Mouse (Mus musculus): Measurements from ENCODE around the gene Rpl9-ps1.

The Rpl9-ps1 gene

GRCm38 (mm10) chr11:83645521-83645920, at the start of gene Rpl9-ps1:
Gene Rpl9-ps1, minus strand, starts transcription at chr11:83645621.
- DNase-seq (ENCODE audit: low read depth) = no peak

- DNase-seq (ENCODE audit: low read depth) = no peak
Observed at GRCm38 (mm10) chr11:83692008-83692407, 46.6 kb upstream of the Rpl9-ps1 start.

- no peak for DNase-seq (ENCODE audit: low read depth)
Observed at GRCm38 (mm10) chr11:83689918-83690317, 44.5 kb upstream of the Rpl9-ps1 start.

- DNase-seq (ENCODE audit: low read depth) = no peak
Observed at GRCm38 (mm10) chr11:83675665-83676064, 30.2 kb upstream of the Rpl9-ps1 start.

- DNase-seq (ENCODE audit: low read depth) = no peak
Observed at GRCm38 (mm10) chr11:83671743-83672142, 26.3 kb upstream of the Rpl9-ps1 start.

- no peak for DNase-seq (ENCODE audit: low read depth)
Observed at GRCm38 (mm10) chr11:83663532-83663931, 18.1 kb upstream of the Rpl9-ps1 start.

GRCm38 (mm10) chr11:83662204-83662603, 16.8 kb upstream of the Rpl9-ps1 start, which contains the start of gene Ccl4:
Gene Ccl4, plus strand, starts transcription at chr11:83662584.
- DNase-seq (ENCODE audit: low read depth) = no peak

GRCm38 (mm10) chr11:83658797-83659196, 13.4 kb upstream of the Rpl9-ps1 start:
- no peak for DNase-seq (ENCODE audit: low read depth)

- no peak for DNase-seq (ENCODE audit: low read depth)
Observed at GRCm38 (mm10) chr11:83657508-83657907, 12.1 kb upstream of the Rpl9-ps1 start.

- no peak for DNase-seq (ENCODE audit: low read depth)
Observed at GRCm38 (mm10) chr11:83654606-83655005, 9.2 kb upstream of the Rpl9-ps1 start.

GRCm38 (mm10) chr11:83649305-83649841, 4.0 kb upstream of the Rpl9-ps1 start, which contains the start of gene Ccl3:
Gene Ccl3, minus strand, starts transcription at chr11:83649355.
- peak; percentile 33 for DNase-seq (ENCODE audit: low read depth)

GRCm38 (mm10) chr11:83646356-83647149, 1.1 kb upstream of the Rpl9-ps1 start:
- DNase-seq (ENCODE audit: low read depth) = no peak

GRCm38 (mm10) chr11:83641216-83641615, 4.2 kb downstream of the Rpl9-ps1 start:
- DNase-seq (ENCODE audit: low read depth) = no peak

- no peak for DNase-seq (ENCODE audit: low read depth)
Observed at GRCm38 (mm10) chr11:83640141-83640540, 5.3 kb downstream of the Rpl9-ps1 start.

GRCm38 (mm10) chr11:83639533-83639932, 5.9 kb downstream of the Rpl9-ps1 start:
- no peak for DNase-seq (ENCODE audit: low read depth)

- no peak for DNase-seq (ENCODE audit: low read depth)
Observed at GRCm38 (mm10) chr11:83638934-83639333, 6.5 kb downstream of the Rpl9-ps1 start.

- no peak for DNase-seq (ENCODE audit: low read depth)
Observed at GRCm38 (mm10) chr11:83636742-83637235, 8.6 kb downstream of the Rpl9-ps1 start.

GRCm38 (mm10) chr11:83634898-83635297, 10.5 kb downstream of the Rpl9-ps1 start:
- no peak for DNase-seq (ENCODE audit: low read depth)

GRCm38 (mm10) chr11:83634425-83634824, 11.0 kb downstream of the Rpl9-ps1 start:
- no peak for DNase-seq (ENCODE audit: low read depth)

GRCm38 (mm10) chr11:83632744-83633143, 12.7 kb downstream of the Rpl9-ps1 start:
- no peak for DNase-seq (ENCODE audit: low read depth)

GRCm38 (mm10) chr11:83631065-83631464, 14.4 kb downstream of the Rpl9-ps1 start:
- DNase-seq (ENCODE audit: low read depth) = no peak

GRCm38 (mm10) chr11:83630630-83631029, 14.8 kb downstream of the Rpl9-ps1 start:
- DNase-seq (ENCODE audit: low read depth) = no peak

- DNase-seq (ENCODE audit: low read depth) = no peak
Observed at GRCm38 (mm10) chr11:83628808-83629207, 16.6 kb downstream of the Rpl9-ps1 start.

Data from c-Kit-positive CD71-negative TER-119-negative erythroid progenitor cells, embryonic 14.5 days (primary cell).